Mouse (Mus musculus) forebrain, embryonic 11.5 days (tissue): ENCODE results near the gene Cfap99. TPM values are rescaled to one million over a fixed set of nuclear protein-coding genes. Genes with fewer than 3 reads are reported as not detected.

Experiments used
- ATAC-seq: fragments of 200-750 bp; cut with Nextera tagmentation; replicated peaks from 2 replicates; pipeline ENCODE4 v1.8.0; 2017; ENCODE audit warnings: moderate TSS enrichment; ENCODE audit not compliant: low FRiP score
- DNase-seq: peaks from one replicate; pipeline ENCODE4 v3.0.0-alpha.2; 2017; ENCODE audit warnings: low spot score
- H3K27ac ChIP-seq: fragments of 300-500 bp; sonication (generic); 2 replicates; pipeline ENCODE4 v1.5.1; 2014; ENCODE audit warnings: low read depth, low read length
- H3K27me3 ChIP-seq: fragments of 300-500 bp; sonication (generic); 2 replicates; pipeline ENCODE4 v1.6.1; 2014; ENCODE audit warnings: mild to moderate bottlenecking, low read length, mixed read lengths; ENCODE audit not compliant: control insufficient read depth, insufficient read depth
- H3K36me3 ChIP-seq: fragments of 300-500 bp; sonication (generic); 2 replicates; pipeline ENCODE4 v1.6.1; 2014; ENCODE audit warnings: mild to moderate bottlenecking, low read length, moderate library complexity, mixed read lengths; ENCODE audit not compliant: control insufficient read depth, insufficient read depth
- H3K4me1 ChIP-seq: fragments of 300-500 bp; sonication (generic); replicated peaks from 2 replicates; pipeline ENCODE4 v1.6.1; 2014; ENCODE audit warnings: low read length, mixed read lengths; ENCODE audit not compliant: control insufficient read depth, insufficient read depth
- H3K4me2 ChIP-seq: fragments of 300-500 bp; sonication (generic); 2 replicates; pipeline ENCODE4 v1.6.1; 2014; ENCODE audit warnings: low read depth, mild to moderate bottlenecking, low read length, moderate library complexity, mixed read lengths; ENCODE audit not compliant: severe bottlenecking
- H3K4me3 ChIP-seq: fragments of 300-500 bp; sonication (generic); 2 replicates; pipeline ENCODE4 v1.5.1; 2014; ENCODE audit warnings: low read depth, low read length
- H3K9ac ChIP-seq: fragments of 300-500 bp; sonication (generic); 2 replicates; pipeline ENCODE4 v1.6.1; 2014; ENCODE audit warnings: low read length
- H3K9me3 ChIP-seq: fragments of 300-500 bp; sonication (generic); 2 replicates; pipeline ENCODE4 v1.6.1; 2016; ENCODE audit warnings: low read length, mixed read lengths; ENCODE audit not compliant: control insufficient read depth
- WGBS: fragments of 180-500 bp; shearing (Covaris S2); extraction: QIAGEN DNeasy Blood & Tissue Kit; methylation state at CpG from one replicate; pipeline ENCODE4 v1.1.7; 2014; 5-methylcytosine and 5-hydroxymethylcytosine counted together
- polyA plus RNA-seq: library from polyadenylated mRNA; unstranded; fragments of >200 nt; fragmentation: Nextera tagmentation; extraction: Ambion mirVana; gene quantifications from 2 replicates; pipeline ENCODE4 v1.2.1, GENCODE M21; 2014

Gene Cfap99
- polyA plus RNA-seq, 1 experiment from 2014 or later: not detected

DNA sequence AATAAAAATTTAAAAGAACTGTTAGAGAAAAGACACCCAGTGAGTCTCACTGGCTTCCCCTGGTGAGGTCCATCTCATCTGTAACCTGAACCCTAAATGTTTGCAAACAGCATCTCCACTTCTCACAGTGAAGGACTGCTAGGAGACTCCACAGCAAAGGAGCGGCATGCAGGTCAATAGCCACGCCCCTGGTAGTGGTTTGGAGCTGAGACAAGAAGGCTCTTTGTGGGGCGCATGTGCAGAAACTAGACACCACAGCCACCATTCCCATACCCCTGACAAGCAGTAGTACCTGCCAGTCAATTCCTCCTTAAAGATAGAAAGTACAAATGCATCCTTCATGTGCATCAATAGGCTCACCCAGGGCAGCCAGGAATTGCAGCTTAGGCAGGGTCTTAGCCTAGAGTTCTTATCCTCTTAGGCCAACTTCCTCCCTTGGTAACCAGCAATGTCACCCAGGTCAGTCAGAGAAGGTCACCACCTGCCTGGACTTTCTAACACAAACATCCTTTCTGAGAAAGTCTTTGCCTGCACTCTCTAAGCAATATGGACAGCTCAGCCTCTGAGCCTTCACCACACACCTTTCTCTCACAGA, 4.1 kb upstream of the Cfap99 start:
- Histone ChIP-seq H3K36me3 (no peaks in the 10 kb centered on the region), H3K9ac (no peak overlapping the region), H3K27me3 (peaks cover 34% of the 10 kb centered on the region), H3K4me1 (peaks cover 6% of the 10 kb centered on the region), H3K27ac (no peak overlapping the region), H3K4me2 (no peak overlapping the region), H3K9me3 (no peaks in the 10 kb centered on the region), H3K4me3 (no peak overlapping the region)
- ATAC-seq: no peak
- 56% methylated on average over 3 of the region's 3 CpGs for WGBS
- no peak for DNase-seq

DNA sequence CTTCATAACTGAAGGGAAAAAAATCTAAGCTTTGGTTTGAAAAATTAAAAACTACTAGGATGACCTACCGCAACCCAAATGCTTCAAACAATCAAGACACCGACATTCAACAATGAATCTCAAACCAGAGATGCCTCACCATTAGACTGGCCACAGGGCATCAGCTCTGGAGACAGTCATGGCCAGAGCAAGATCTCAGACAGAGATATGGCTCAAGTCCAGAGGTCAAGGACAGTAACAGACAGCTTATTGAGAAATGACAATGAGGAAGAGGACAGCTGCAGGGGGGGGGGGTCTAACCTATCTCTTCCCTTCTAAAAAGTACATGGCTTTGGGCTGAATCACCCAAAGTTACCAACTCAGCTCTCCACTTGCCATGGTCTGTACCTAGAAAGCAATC, 3.1 kb upstream of the Cfap99 start:
- Histone ChIP-seq H3K4me2 (no peak overlapping the region), H3K4me3 (no peak overlapping the region), H3K9ac (no peak overlapping the region), H3K27ac (no peak overlapping the region), H3K9me3 (no peaks in the 10 kb centered on the region), H3K27me3 (peaks cover 37% of the 10 kb centered on the region), H3K4me1 (peaks cover 6% of the 10 kb centered on the region), H3K36me3 (no peaks in the 10 kb centered on the region)
- WGBS: 90% methylated on average over 2 of the region's 2 CpGs
- no peak for ATAC-seq
- DNase-seq: no peak

DNA sequence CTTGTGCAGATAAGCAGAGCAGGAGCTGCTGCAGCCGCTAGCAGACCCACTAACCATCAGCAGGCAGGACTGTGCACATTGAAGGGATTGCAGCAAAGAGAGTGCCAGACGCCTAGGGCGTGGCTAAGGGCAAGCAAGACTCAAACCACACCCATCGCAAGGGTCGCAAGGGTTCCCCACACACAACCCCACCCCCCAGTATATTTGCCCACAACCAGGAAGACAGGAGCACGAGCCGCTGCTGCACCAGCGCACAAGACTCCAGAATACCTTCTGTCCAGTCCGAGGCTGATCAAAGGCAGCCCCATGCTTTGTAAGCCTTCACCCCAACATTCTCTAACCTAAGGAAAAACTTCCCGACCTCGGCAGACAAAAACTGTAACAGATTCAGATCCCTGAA, 1.9 kb upstream of the Cfap99 start:
- Histone ChIP-seq H3K36me3 (no peaks in the 10 kb centered on the region), H3K4me2 (peak overlapping the region; percentile 97; the same call in 1 of the 2 replicates), H3K9ac (no peak overlapping the region), H3K27me3 (peaks cover 37% of the 10 kb centered on the region), H3K27ac (no peak overlapping the region), H3K4me1 (peaks cover 6% of the 10 kb centered on the region), H3K4me3 (peak overlapping the region; percentile 63; the same call in 1 of the 2 replicates), H3K9me3 (no peaks in the 10 kb centered on the region)
- DNase-seq: no peak
- WGBS: 2% methylated on average over 11 of the region's 11 CpGs
- no peak for ATAC-seq

DNA sequence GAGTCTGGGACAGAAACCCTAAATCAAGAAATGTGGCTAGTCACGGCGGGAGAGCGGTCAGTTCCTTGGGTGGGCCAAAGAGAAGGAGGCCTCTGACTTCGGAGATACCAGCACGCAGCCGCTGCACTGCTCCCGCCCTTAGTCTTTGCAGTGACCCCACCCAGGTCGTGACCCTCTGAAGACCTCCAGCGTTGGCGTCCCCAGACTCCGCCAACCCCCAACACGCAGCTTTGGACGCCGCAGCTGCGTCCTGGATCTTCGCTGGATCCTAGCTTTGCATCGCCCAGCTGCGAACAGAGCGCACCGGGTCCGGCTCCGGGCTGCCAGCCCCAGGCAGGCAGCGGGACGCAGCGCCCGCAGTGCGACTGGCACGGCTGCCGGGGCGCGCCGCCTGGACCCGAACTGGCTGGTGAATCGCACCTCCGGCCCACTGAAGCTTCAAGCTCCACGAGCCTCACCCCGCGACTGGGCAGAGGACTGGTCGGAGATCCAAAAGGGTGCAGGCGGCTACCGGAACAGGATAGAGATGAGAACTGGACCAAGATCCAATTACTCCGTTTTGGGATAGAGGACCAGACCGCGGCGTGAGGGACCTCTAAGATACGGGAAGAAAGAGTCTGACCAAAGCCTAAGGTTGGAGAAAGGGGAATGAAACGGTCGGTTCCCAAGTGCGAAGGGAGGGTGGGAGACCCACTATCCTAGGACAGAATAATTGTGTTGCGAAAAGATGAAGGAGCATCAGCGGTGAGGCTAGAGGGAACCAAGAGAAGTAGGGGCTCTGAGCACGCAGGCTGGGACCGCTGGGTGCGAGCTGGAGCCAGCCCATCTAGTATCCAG, 1.2 kb upstream of the Cfap99 start:
- H3K4me2 ChIP-seq: peak overlapping the region; percentile 97
- no peaks in the 10 kb centered on the region for H3K9me3 ChIP-seq
- peak overlapping the region; percentile 63 for H3K4me3 ChIP-seq
- no peak overlapping the region for H3K27ac ChIP-seq
- peaks cover 6% of the 10 kb centered on the region for H3K4me1 ChIP-seq
- under 1% methylated on average over 54 of the region's 54 CpGs for WGBS
- peak; percentile 65 for DNase-seq
- peak overlapping the region; percentile 55 for H3K9ac ChIP-seq
- no peaks in the 10 kb centered on the region for H3K36me3 ChIP-seq
- 0 out of 2 replicates have a peak, but pooled peaks have one; percentile 16 for ATAC-seq
- peaks cover 37% of the 10 kb centered on the region for H3K27me3 ChIP-seq

DNA sequence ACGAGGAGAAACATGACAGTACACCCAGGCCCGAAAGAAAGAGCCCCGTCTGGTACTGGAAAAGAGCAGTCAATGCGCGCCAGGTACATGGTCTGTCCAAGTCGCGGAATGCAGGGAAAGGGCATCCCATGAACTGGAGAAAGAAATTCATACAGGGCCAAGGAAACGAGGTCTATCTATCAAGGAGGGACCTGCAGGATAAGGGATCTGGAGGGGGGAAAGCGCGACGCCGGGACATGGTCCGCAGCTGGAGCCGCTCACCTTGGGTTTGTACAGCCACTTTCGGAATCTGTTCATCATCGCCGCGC, 608 bp upstream of the Cfap99 start:
- Histone ChIP-seq H3K27ac (no peak overlapping the region), H3K9me3 (no peaks in the 10 kb centered on the region), H3K4me2 (peak overlapping the region; percentile 97), H3K4me1 (peaks cover 6% of the 10 kb centered on the region), H3K36me3 (no peaks in the 10 kb centered on the region), H3K9ac (peak overlapping the region; percentile 55), H3K27me3 (peaks cover 37% of the 10 kb centered on the region), H3K4me3 (peak overlapping the region; percentile 63)
- DNase-seq (no peak), ATAC-seq (no peak)
- WGBS: 1% methylated on average over 18 of the region's 18 CpGs

DNA sequence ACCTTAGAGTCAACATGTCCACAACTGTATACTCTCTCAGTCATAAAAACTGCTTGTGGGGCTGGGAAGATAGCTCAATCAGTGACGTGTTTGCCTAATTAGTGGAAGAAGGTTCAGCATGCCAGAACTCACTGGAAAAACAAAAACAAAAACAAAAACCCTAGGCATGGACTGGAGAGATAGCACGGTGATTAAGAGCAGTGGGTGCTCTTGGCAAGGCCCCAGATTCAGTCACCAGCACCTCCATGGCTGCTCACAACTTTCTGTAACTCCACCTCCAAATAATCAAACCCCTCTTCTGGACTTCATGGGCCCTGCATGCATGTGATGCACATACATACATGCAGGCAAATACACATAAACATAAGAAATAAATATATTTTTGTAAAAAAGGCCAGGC, 886 bp downstream of the Cfap99 start:
- Histone ChIP-seq H3K27me3 (peaks cover 37% of the 10 kb centered on the region), H3K9ac (no peak overlapping the region), H3K4me2 (0 out of 2 replicates have a peak overlapping the region, but pooled peaks have one; percentile 12), H3K4me3 (no peak overlapping the region), H3K9me3 (no peaks in the 10 kb centered on the region), H3K27ac (no peak overlapping the region), H3K4me1 (peaks cover 6% of the 10 kb centered on the region), H3K36me3 (no peaks in the 10 kb centered on the region)
- WGBS: 71% methylated on average over 2 of the region's 2 CpGs
- no peak for ATAC-seq
- no peak for DNase-seq

DNA sequence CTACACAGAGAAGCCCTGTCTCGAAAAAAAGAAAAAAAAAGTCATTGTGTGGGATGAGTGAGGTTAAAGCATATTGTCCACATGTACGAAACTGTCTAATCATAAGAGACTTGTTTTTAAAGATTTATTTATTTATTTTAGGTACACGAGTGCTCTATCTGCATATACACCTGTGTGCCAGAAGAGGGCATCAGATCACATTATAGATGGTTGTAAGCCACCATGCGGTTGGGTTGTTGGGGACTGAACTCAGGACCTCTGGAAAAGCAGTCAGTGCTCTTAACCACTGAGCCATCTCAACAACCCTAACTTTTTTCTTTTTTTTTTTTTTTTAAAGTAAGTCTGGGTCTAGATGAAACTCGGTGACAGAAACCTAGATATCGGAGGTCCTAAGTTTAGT, 5.0 kb downstream of the Cfap99 start:
- 76% methylated on average over 6 of the region's 6 CpGs for WGBS

DNA sequence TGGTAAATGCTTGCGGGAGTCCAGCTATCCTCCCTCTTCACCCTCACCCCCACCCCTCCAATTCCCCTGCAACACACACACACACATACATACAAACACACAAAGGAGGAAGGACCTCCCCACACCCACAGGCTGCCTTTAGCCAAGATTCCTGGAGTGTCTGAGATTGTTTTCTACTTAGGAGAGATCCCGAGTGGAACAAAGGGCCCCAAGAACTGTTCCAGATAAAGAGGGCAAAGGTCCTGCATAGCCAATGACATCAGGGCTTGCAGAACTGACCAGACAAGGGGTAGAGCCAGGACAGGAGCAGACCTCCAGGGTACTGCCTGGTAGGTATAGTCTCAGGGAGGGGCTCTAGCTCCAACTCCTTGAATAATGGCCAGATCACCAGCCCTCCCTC, 6.3 kb downstream of the Cfap99 start:
- H3K27ac ChIP-seq: no peak overlapping the region
- H3K27me3 ChIP-seq: peaks cover under 1% of the 10 kb centered on the region; the same call in 1 of the 2 replicates
- H3K36me3 ChIP-seq: no peaks in the 10 kb centered on the region
- 32% methylated on average over 2 of the region's 2 CpGs for WGBS
- no peak overlapping the region for H3K4me3 ChIP-seq
- ATAC-seq (no peak), DNase-seq (no peak)
- H3K4me2 ChIP-seq: no peak overlapping the region
- no peaks in the 10 kb centered on the region for H3K4me1 ChIP-seq
- H3K9ac ChIP-seq: no peak overlapping the region
- H3K9me3 ChIP-seq: no peaks in the 10 kb centered on the region

More for the DNA sequence above, 5.0 kb downstream of the Cfap99 start:
- no peak overlapping the region for H3K4me3 ChIP-seq
- no peak overlapping the region for H3K27ac ChIP-seq
- H3K4me1 ChIP-seq: no peaks in the 10 kb centered on the region
- no peak overlapping the region for H3K9ac ChIP-seq
- no peaks in the 10 kb centered on the region for H3K36me3 ChIP-seq
- H3K4me2 ChIP-seq: no peak overlapping the region
- ATAC-seq: no peak
- peaks cover 9% of the 10 kb centered on the region for H3K27me3 ChIP-seq
- DNase-seq: no peak
- H3K9me3 ChIP-seq: no peaks in the 10 kb centered on the region
